Mouse (Mus musculus): ENCODE results near the gene Mettl1. TPM values are rescaled to one million over a fixed set of nuclear protein-coding genes. Genes with fewer than 3 reads are reported as not detected.

Mettl1 gene
- polyA plus RNA-seq (2014; fragmentation: Illumina TruSeq; extraction: RNeasy Lipid Tissue Mini Kit (QIAGEN cat#74804); ENCODE audit: insufficient read depth, low read depth, low replicate concordance): 12.1 TPM

GRCm38 (mm10) chr10:127041274-127041766 lies at the start of gene Mettl1, which contains the start of gene Eef1akmt3:
Gene Mettl1 (plus strand): TSS chr10:127041414.
Gene Eef1akmt3 (minus strand): TSS chr10:127041513.

GRCm38 (mm10) chr10:127000529-127000928 lies 40.7 kb upstream of the Mettl1 start, which contains the start of gene Avil:
Gene Avil (plus strand): TSS chr10:127000709.

GRCm38 (mm10) chr10:127030336-127031296 lies 10.6 kb upstream of the Mettl1 start, which contains the start of gene Tsfm:
Gene Tsfm (minus strand): TSS chr10:127030840.

GRCm38 (mm10) chr10:127047954-127048353 lies 6.7 kb downstream of the Mettl1 start, which contains the start of gene Cyp27b1:
Gene Cyp27b1 (plus strand): TSS chr10:127048250.

GRCm38 (mm10) chr10:127059968-127060916 lies 19.0 kb downstream of the Mettl1 start, which contains the start of gene March9:
Gene March9 (minus strand): TSS chr10:127060184.

GRCm38 (mm10) chr10:127063239-127063872 lies 22.1 kb downstream of the Mettl1 start, which contains the start of gene Cdk4:
Gene Cdk4 (plus strand): TSS chr10:127063534.

GRCm38 (mm10) chr10:127070190-127071121 lies 29.2 kb downstream of the Mettl1 start, which contains the start of gene Tspan31:
Gene Tspan31 (minus strand): TSS chr10:127070264.

GRCm38 (mm10) chr10:127075080-127075479 lies 33.9 kb downstream of the Mettl1 start, which contains the start of gene Agap2:
Gene Agap2 (plus strand): TSS chr10:127075284.

Other genes starting within 250 kb of the Mettl1 start
- gene Atp23, start 140.1 kb upstream of the Mettl1 start, polyA plus RNA-seq (2014; fragmentation: Illumina TruSeq; extraction: RNeasy Lipid Tissue Mini Kit (QIAGEN cat#74804); ENCODE audit: insufficient read depth, low read depth, low replicate concordance): 4.4 TPM
- 93.4 TPM for gene Ctdsp2, start 62.7 kb upstream of the Mettl1 start, polyA plus RNA-seq (2014; fragmentation: Illumina TruSeq; extraction: RNeasy Lipid Tissue Mini Kit (QIAGEN cat#74804); ENCODE audit: insufficient read depth, low read depth, low replicate concordance)
- gene Avil, start 40.7 kb upstream of the Mettl1 start, polyA plus RNA-seq (2014; fragmentation: Illumina TruSeq; extraction: RNeasy Lipid Tissue Mini Kit (QIAGEN cat#74804); ENCODE audit: insufficient read depth, low read depth, low replicate concordance): 0.45 TPM
- 19.3 TPM for gene Tsfm, start 10.6 kb upstream of the Mettl1 start, polyA plus RNA-seq (2014; fragmentation: Illumina TruSeq; extraction: RNeasy Lipid Tissue Mini Kit (QIAGEN cat#74804); ENCODE audit: insufficient read depth, low read depth, low replicate concordance)
- not detected for gene Eef1akmt3, start 99 bp downstream of the Mettl1 start, polyA plus RNA-seq (2014; fragmentation: Illumina TruSeq; extraction: RNeasy Lipid Tissue Mini Kit (QIAGEN cat#74804); ENCODE audit: insufficient read depth, low read depth, low replicate concordance)
- not detected for gene Cyp27b1, start 6.8 kb downstream of the Mettl1 start, polyA plus RNA-seq (2014; fragmentation: Illumina TruSeq; extraction: RNeasy Lipid Tissue Mini Kit (QIAGEN cat#74804); ENCODE audit: insufficient read depth, low read depth, low replicate concordance)
- 2.7 TPM for gene March9, start 18.8 kb downstream of the Mettl1 start, polyA plus RNA-seq (2014; fragmentation: Illumina TruSeq; extraction: RNeasy Lipid Tissue Mini Kit (QIAGEN cat#74804); ENCODE audit: insufficient read depth, low read depth, low replicate concordance)
- gene Cdk4, start 22.1 kb downstream of the Mettl1 start, polyA plus RNA-seq (2014; fragmentation: Illumina TruSeq; extraction: RNeasy Lipid Tissue Mini Kit (QIAGEN cat#74804); ENCODE audit: insufficient read depth, low read depth, low replicate concordance): 183 TPM
- 71.3 TPM for gene Tspan31, start 28.9 kb downstream of the Mettl1 start, polyA plus RNA-seq (2014; fragmentation: Illumina TruSeq; extraction: RNeasy Lipid Tissue Mini Kit (QIAGEN cat#74804); ENCODE audit: insufficient read depth, low read depth, low replicate concordance)
- 2.7 TPM for gene Agap2, start 33.9 kb downstream of the Mettl1 start, polyA plus RNA-seq (2014; fragmentation: Illumina TruSeq; extraction: RNeasy Lipid Tissue Mini Kit (QIAGEN cat#74804); ENCODE audit: insufficient read depth, low read depth, low replicate concordance)
- 76.6 TPM for gene Os9, start 79.7 kb downstream of the Mettl1 start, polyA plus RNA-seq (2014; fragmentation: Illumina TruSeq; extraction: RNeasy Lipid Tissue Mini Kit (QIAGEN cat#74804); ENCODE audit: insufficient read depth, low read depth, low replicate concordance)
- 44.3 TPM for gene B4galnt1, start 123.8 kb downstream of the Mettl1 start, polyA plus RNA-seq (2014; fragmentation: Illumina TruSeq; extraction: RNeasy Lipid Tissue Mini Kit (QIAGEN cat#74804); ENCODE audit: insufficient read depth, low read depth, low replicate concordance)
- gene Slc26a10, start 139.2 kb downstream of the Mettl1 start, polyA plus RNA-seq (2014; fragmentation: Illumina TruSeq; extraction: RNeasy Lipid Tissue Mini Kit (QIAGEN cat#74804); ENCODE audit: insufficient read depth, low read depth, low replicate concordance): 0.32 TPM
- gene Arhgef25, start 148.7 kb downstream of the Mettl1 start, polyA plus RNA-seq (2014; fragmentation: Illumina TruSeq; extraction: RNeasy Lipid Tissue Mini Kit (QIAGEN cat#74804); ENCODE audit: insufficient read depth, low read depth, low replicate concordance): 19.5 TPM
- 38.5 TPM for gene Dtx3, start 154.3 kb downstream of the Mettl1 start, polyA plus RNA-seq (2014; fragmentation: Illumina TruSeq; extraction: RNeasy Lipid Tissue Mini Kit (QIAGEN cat#74804); ENCODE audit: insufficient read depth, low read depth, low replicate concordance)
- gene Pip4k2c, start 170.2 kb downstream of the Mettl1 start, polyA plus RNA-seq (2014; fragmentation: Illumina TruSeq; extraction: RNeasy Lipid Tissue Mini Kit (QIAGEN cat#74804); ENCODE audit: insufficient read depth, low read depth, low replicate concordance): 29.9 TPM
- gene Kif5a, start 221.9 kb downstream of the Mettl1 start, polyA plus RNA-seq (2014; fragmentation: Illumina TruSeq; extraction: RNeasy Lipid Tissue Mini Kit (QIAGEN cat#74804); ENCODE audit: insufficient read depth, low read depth, low replicate concordance): 0.23 TPM
- gene Dctn2, start 225.0 kb downstream of the Mettl1 start, polyA plus RNA-seq (2014; fragmentation: Illumina TruSeq; extraction: RNeasy Lipid Tissue Mini Kit (QIAGEN cat#74804); ENCODE audit: insufficient read depth, low read depth, low replicate concordance): 112 TPM
- 13.4 TPM for gene Mbd6, start 247.6 kb downstream of the Mettl1 start, polyA plus RNA-seq (2014; fragmentation: Illumina TruSeq; extraction: RNeasy Lipid Tissue Mini Kit (QIAGEN cat#74804); ENCODE audit: insufficient read depth, low read depth, low replicate concordance)

Data from lung, adult 10 weeks (tissue).